Mouse (Mus musculus) hindbrain, embryonic 11.5 days (tissue): ENCODE data around the gene Miga2. TPM values are rescaled to one million over a fixed set of nuclear protein-coding genes. Genes with fewer than 3 reads are reported as not detected.
"Not testable (repeated sequence)": the region's sequence is repeated elsewhere in the genome, so short reads cannot be mapped to it uniquely, and the experiment has no call there.

Source experiments
- ATAC-seq: fragments of 200-750 bp; cut with Nextera tagmentation; 2 replicates; pipeline ENCODE4 v1.8.0; 2017; ENCODE audit warnings: mild to moderate bottlenecking, moderate TSS enrichment, moderate library complexity; ENCODE audit not compliant: low FRiP score
- DNase-seq: peaks from one replicate; pipeline ENCODE4 v3.0.0-alpha.2; 2015; ENCODE audit warnings: low spot score
- H3K27ac ChIP-seq: fragments of 300-500 bp; sonication (generic); 2 replicates; pipeline ENCODE4 v1.5.1; 2014; ENCODE audit warnings: mild to moderate bottlenecking, low read depth, low read length
- H3K27me3 ChIP-seq: fragments of 300-500 bp; sonication (generic); 2 replicates; pipeline ENCODE4 v1.6.1; 2014; ENCODE audit warnings: mild to moderate bottlenecking, low read length, moderate library complexity, mixed read lengths; ENCODE audit not compliant: control insufficient read depth, insufficient read depth
- H3K36me3 ChIP-seq: fragments of 300-500 bp; sonication (generic); 2 replicates; pipeline ENCODE4 v1.6.1; 2014; ENCODE audit warnings: mild to moderate bottlenecking, low read length, moderate library complexity, mixed read lengths; ENCODE audit not compliant: control insufficient read depth, insufficient read depth
- H3K4me1 ChIP-seq: fragments of 300-500 bp; sonication (generic); replicated peaks from 2 replicates; pipeline ENCODE4 v1.6.1; 2014; ENCODE audit warnings: low read length, mixed read lengths; ENCODE audit not compliant: control insufficient read depth, insufficient read depth
- H3K4me2 ChIP-seq: fragments of 300-500 bp; sonication (generic); replicated peaks from 2 replicates; pipeline ENCODE4 v1.6.1; 2014; ENCODE audit warnings: mild to moderate bottlenecking, low read depth, low read length
- H3K4me3 ChIP-seq: fragments of 300-500 bp; sonication (generic); 2 replicates; pipeline ENCODE4 v1.5.1; 2014; ENCODE audit warnings: low read depth, low read length
- H3K9ac ChIP-seq: fragments of 300-500 bp; sonication (generic); 2 replicates; pipeline ENCODE4 v1.6.1; 2014; ENCODE audit warnings: low read depth, low read length
- H3K9me3 ChIP-seq: fragments of 300-500 bp; sonication (generic); 2 replicates; pipeline ENCODE4 v1.6.1; 2016; ENCODE audit warnings: low read length; ENCODE audit not compliant: control insufficient read depth
- WGBS: fragments of 180-500 bp; shearing (Covaris S2); extraction: QIAGEN DNeasy Blood & Tissue Kit; methylation state at CpG from one replicate; pipeline ENCODE4 v1.1.7; 2014; 5-methylcytosine and 5-hydroxymethylcytosine counted together
- polyA plus RNA-seq: library from polyadenylated mRNA; unstranded; fragments of >200 nt; fragmentation: Nextera tagmentation; extraction: Ambion mirVana; gene quantifications from 2 replicates; pipeline ENCODE4 v1.2.1, GENCODE M21; 2014

Gene Miga2
- polyA plus RNA-seq, 1 experiment from 2014 or later, result 18.6 TPM

GRCm38 (mm10) chr2:30416649-30416965, 52.6 kb downstream of the Miga2 start:
- WGBS, result 2% methylated on average over 7 of the region's 7 CpGs
- Histone ChIP-seq H3K9ac (peak overlapping the region; percentile 97), H3K36me3 (no peaks in the 10 kb centered on the region), H3K4me2 (peak overlapping the region; percentile 74), H3K4me1 (peaks cover 14% of the 10 kb centered on the region; the same call in 1 of the 2 replicates), H3K9me3 (no peaks in the 10 kb centered on the region), H3K4me3 (peak overlapping the region; percentile 88), H3K27ac (peak overlapping the region; percentile 96), H3K27me3 (no peaks in the 10 kb centered on the region)
- ATAC-seq (no peak), DNase-seq (no peak)

- not testable (repeated sequence) for H3K27ac ChIP-seq, DNase-seq, H3K9me3 ChIP-seq, ATAC-seq, H3K27me3 ChIP-seq, H3K4me2 ChIP-seq, H3K9ac ChIP-seq, H3K36me3 ChIP-seq
- H3K4me3 ChIP-seq, result peak overlapping the region; percentile 88; the same call in 1 of the 2 replicates
- WGBS, result 79% methylated on average over 6 of the region's 6 CpGs
- H3K4me1 ChIP-seq, result peaks cover 14% of the 10 kb centered on the region; the same call in 1 of the 2 replicates
Measured at GRCm38 (mm10) chr2:30417154-30417553, 53.1 kb downstream of the Miga2 start.

- no peaks in the 10 kb centered on the region for H3K36me3 ChIP-seq
- 73% methylated on average over 5 of the region's 5 CpGs for WGBS
- H3K4me2 ChIP-seq, result no peak overlapping the region
- DNase-seq (no peak), ATAC-seq (no peak)
- no peaks in the 10 kb centered on the region for H3K9me3 ChIP-seq
- no peak overlapping the region for H3K4me3 ChIP-seq
- no peak overlapping the region for H3K9ac ChIP-seq
- H3K27ac ChIP-seq, result no peak overlapping the region
- peaks cover 14% of the 10 kb centered on the region; the same call in 1 of the 2 replicates for H3K4me1 ChIP-seq
- H3K27me3 ChIP-seq, result no peaks in the 10 kb centered on the region
Measured at GRCm38 (mm10) chr2:30417595-30418165, 53.6 kb downstream of the Miga2 start.

DNA sequence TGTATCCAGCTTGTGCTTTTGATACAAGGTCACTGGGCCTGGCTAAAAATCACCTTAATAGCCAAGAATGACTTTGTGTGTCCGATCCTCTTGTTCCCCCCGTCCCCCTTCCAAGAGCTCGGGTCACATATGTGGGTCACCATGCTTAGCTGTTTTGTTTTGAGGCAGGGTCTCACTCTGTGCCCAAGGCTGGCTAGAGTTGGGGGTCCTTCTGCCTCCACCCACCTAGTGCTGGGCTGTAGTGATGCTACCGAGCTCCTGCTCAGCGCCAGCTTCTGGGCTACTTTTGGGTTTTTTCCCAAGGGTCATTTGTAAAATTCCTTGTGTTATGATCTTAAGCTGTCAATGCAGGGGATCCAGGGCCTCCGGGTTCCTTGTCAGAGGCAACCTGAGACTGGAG, 54.2 kb downstream of the Miga2 start:
- H3K4me2 ChIP-seq, result no peak overlapping the region
- no peaks in the 10 kb centered on the region for H3K9me3 ChIP-seq
- peaks cover 14% of the 10 kb centered on the region; the same call in 1 of the 2 replicates for H3K4me1 ChIP-seq
- DNase-seq, result no peak
- no peak overlapping the region for H3K27ac ChIP-seq
- H3K36me3 ChIP-seq, result no peaks in the 10 kb centered on the region
- H3K27me3 ChIP-seq, result no peaks in the 10 kb centered on the region
- ATAC-seq, result no peak
- WGBS, result 72% methylated on average over 6 of the region's 6 CpGs
- no peak overlapping the region for H3K4me3 ChIP-seq
- H3K9ac ChIP-seq, result peak overlapping the region; percentile 25; the same call in 1 of the 2 replicates

DNA sequence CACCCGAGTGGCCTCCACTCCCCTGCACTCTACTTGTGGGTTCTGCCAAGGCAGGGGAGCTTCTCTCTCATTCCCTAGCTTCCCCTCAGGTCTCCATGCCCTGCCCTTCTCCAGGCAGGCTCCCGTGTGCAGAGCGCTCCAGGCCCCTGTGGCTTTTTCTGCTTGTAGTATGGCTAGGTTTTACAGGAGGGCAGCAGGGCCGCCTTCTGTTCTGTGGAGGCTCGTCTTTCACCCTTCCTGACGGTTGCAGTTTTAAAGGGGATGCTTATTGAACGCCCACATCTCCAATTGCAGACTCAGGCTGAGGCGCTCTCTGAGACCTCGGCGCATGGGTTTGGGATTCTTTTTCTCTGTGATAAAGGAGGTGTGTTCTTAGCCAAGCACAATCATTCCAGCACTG, 55.1 kb downstream of the Miga2 start:
- Histone ChIP-seq H3K4me3 (no peak overlapping the region), H3K27me3 (no peaks in the 10 kb centered on the region), H3K27ac (0 out of 2 replicates have a peak overlapping the region, but pooled peaks have one; percentile 42)

GRCm38 (mm10) chr2:30421432-30421831, 57.4 kb downstream of the Miga2 start:
- Histone ChIP-seq H3K27ac (no peak overlapping the region), H3K36me3 (no peaks in the 10 kb centered on the region), H3K4me3 (no peak overlapping the region), H3K9ac (no peak overlapping the region), H3K27me3 (no peaks in the 10 kb centered on the region), H3K4me2 (no peak overlapping the region), H3K9me3 (no peaks in the 10 kb centered on the region), H3K4me1 (peaks cover 9% of the 10 kb centered on the region; the same call in 1 of the 2 replicates)
- no peak for ATAC-seq
- DNase-seq, result no peak
- 83% methylated on average over 4 of the region's 4 CpGs for WGBS

More for the DNA sequence above, 55.1 kb downstream of the Miga2 start:
- Histone ChIP-seq H3K9ac (peak overlapping the region; percentile 25; the same call in 1 of the 2 replicates), H3K4me2 (no peak overlapping the region), H3K9me3 (no peaks in the 10 kb centered on the region), H3K4me1 (peaks cover 14% of the 10 kb centered on the region; the same call in 1 of the 2 replicates), H3K36me3 (no peaks in the 10 kb centered on the region)
- ATAC-seq, result no peak
- DNase-seq, result no peak
- 28% methylated on average over 10 of the region's 10 CpGs for WGBS

DNA sequence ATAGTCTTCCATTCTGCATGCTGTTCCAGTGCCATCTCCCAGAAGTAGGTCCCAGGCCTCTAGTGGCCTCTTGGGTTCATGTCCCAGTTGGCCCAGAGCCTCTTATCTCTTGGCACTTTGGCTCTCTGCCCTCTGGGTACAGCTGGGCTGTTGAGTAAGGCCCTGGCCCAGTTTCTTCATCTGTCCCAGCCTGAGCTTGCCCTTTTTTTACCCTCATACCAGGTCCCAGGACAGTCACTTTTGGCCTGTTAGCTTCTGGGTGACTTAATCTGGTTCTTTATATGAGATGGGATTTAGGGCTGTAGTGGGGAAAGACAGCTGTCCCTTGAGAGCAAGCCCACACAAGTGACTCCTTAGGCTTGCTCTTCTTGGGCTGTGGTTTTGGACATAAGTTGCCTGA, 65.1 kb downstream of the Miga2 start:
- Histone ChIP-seq H3K9me3 (no peaks in the 10 kb centered on the region), H3K36me3 (peaks cover 3% of the 10 kb centered on the region; the same call in 1 of the 2 replicates), H3K4me3 (no peak overlapping the region), H3K4me2 (no peak overlapping the region), H3K9ac (no peak overlapping the region), H3K27me3 (no peaks in the 10 kb centered on the region), H3K27ac (no peak overlapping the region), H3K4me1 (no peaks in the 10 kb centered on the region)
- ATAC-seq (no peak), DNase-seq (no peak)

Other genes with a start within 250 kb of the Miga2 start
- gene Zer1, start 239.6 kb upstream of the Miga2 start, polyA plus RNA-seq, result 6.5 and 9.3 TPM in 2 replicates
- 16.3 and 20.6 TPM in 2 replicates for gene Tbc1d13, start 230.5 kb upstream of the Miga2 start, polyA plus RNA-seq
- gene Endog, start 192.7 kb upstream of the Miga2 start, polyA plus RNA-seq, result 15.3 and 15.6 TPM in 2 replicates
- gene Spout1, start 185.8 kb upstream of the Miga2 start, polyA plus RNA-seq, result 62.1 and 65.9 TPM in 2 replicates
- 9.4 and 10.0 TPM in 2 replicates for gene Kyat1, start 158.4 kb upstream of the Miga2 start, polyA plus RNA-seq
- 47.6 and 55.9 TPM in 2 replicates for gene Lrrc8a, start 126.5 kb upstream of the Miga2 start, polyA plus RNA-seq
- 0.06 and 0.07 TPM in 2 replicates for gene Gm28035, start 123.7 kb upstream of the Miga2 start, polyA plus RNA-seq
- 4.2 and 5.6 TPM in 2 replicates for gene Phyhd1, start 98.0 kb upstream of the Miga2 start, polyA plus RNA-seq
- not detected in 2 replicates for gene Gm28038, start 83.2 kb upstream of the Miga2 start, polyA plus RNA-seq
- 24.0 and 24.1 TPM in 2 replicates for gene Dolk, start 77.9 kb upstream of the Miga2 start, polyA plus RNA-seq
- gene Nup188, start 77.8 kb upstream of the Miga2 start, polyA plus RNA-seq, result 44.5 and 49.9 TPM in 2 replicates
- gene Sh3glb2, start 4.9 kb upstream of the Miga2 start, polyA plus RNA-seq, result 42.6 and 48.5 TPM in 2 replicates
- gene Dolpp1, start 28.0 kb downstream of the Miga2 start, polyA plus RNA-seq, result 41.9 and 44.5 TPM in 2 replicates
- 21.5 and 27.5 TPM in 2 replicates for gene Crat, start 51.6 kb downstream of the Miga2 start, polyA plus RNA-seq
- 55.4 and 62.8 TPM in 2 replicates for gene Ptpa, start 51.8 kb downstream of the Miga2 start, polyA plus RNA-seq
- gene Ier5l, start 110.0 kb downstream of the Miga2 start, polyA plus RNA-seq, result 6.3 and 6.8 TPM in 2 replicates
- gene Cstad, start 230.8 kb downstream of the Miga2 start, polyA plus RNA-seq, result 0.18 and 0.57 TPM in 2 replicates